Mouse (Mus musculus): ENCODE measurements at regions not wholly inside any gene's neighbourhood (a gene's known extent, or its start where the extent isn't known, plus 50 kb on each side); places are given as distances from the start of the nearest gene placed in this dataset.

DNA sequence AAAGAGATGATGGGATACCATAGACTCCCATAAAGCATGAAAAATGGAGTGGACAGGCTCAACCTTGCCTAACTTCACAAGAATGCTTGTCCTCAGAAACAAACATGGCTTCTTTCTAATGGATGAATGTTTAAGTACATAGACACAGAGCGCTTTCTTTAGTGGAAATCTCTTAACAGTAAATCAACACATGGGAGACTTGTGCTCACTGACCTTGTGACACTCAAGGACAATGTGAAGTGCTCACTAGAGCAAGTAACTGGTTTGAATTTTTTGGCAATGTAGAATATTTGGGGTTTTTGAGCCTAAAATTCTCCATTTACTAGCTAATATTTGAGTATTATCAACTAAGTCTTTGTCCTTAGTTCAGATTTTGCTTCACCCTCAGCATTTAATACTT, 88.0 kb downstream of the Tent5c start:
- no peak overlapping the region for H3K4me3 ChIP-seq (replicated peaks)
- H3K4me1 ChIP-seq (replicated peaks) = no peaks in the 10 kb centered on the region
- H3K36me3 ChIP-seq = no peaks in the 10 kb centered on the region
- no peaks in the 10 kb centered on the region for H3K9me3 ChIP-seq
- H3K27ac ChIP-seq = no peak overlapping the region
- H3K27me3 ChIP-seq = no peaks in the 10 kb centered on the region
- ATAC-seq = no peak
- H3K4me2 ChIP-seq (replicated peaks) = no peak overlapping the region
- H3K9ac ChIP-seq (replicated peaks) = no peak overlapping the region
- WGBS = 91% methylated on average over 1 of the region's 1 CpGs

DNA sequence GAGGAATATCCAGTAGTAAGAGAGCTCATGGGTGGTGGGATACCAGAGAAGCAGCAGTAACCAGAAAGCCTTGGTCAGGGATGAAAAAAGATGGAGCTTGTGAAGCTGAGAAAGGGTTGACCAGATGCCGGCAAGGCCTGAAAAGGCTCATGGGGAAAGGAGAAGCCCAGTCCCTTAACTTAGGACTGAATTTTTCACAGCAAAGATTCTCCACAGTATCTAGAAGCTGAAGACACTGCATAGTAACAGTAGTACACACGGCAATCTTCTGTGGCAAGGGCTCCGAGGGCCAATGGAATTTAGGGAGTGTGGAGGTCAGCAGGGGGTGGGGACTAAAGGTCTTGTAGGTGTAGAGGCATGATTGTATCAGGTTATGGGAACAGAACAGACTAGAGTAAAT, 91.6 kb downstream of the Tent5c start:
- no peak for ATAC-seq

DNA sequence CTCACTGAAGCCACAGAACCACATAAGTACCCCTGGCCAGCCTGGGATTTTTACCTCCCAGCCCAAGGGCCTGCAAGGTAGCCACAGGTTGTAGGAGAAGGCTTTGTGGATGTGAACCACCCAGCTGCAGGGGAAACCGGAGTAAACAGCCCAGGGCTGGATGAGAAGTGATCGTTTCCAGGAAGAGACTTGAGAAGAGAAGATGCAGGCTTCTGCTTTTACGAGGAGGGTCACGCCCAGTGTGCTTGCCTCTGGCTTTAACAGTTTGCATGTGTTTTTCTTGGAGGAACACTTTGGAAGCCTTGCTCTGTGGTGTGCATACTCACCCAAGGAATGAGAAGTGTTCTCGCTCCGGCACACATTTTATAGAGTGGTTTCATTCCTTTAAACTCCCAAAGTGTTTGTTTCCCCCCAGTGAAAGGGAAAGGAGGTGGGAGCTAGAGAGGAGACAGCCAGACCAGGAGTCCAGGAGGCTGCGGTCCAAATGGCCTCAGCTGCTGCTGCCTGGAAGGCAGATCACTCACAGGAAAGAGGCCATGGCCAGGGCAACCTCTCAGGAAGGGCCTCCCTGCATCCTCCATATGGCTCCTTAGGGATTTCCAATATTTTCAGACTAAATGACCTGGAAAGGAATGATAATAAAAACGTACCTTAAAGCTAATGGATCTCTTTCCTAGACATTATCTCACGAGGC, 94.1 kb downstream of the Tent5c start:
- ATAC-seq = no peak
- no peak overlapping the region for H3K27ac ChIP-seq
- no peaks in the 10 kb centered on the region for H3K27me3 ChIP-seq
- no peaks in the 10 kb centered on the region for H3K36me3 ChIP-seq
- no peaks in the 10 kb centered on the region for H3K4me1 ChIP-seq (replicated peaks)
- H3K4me2 ChIP-seq (replicated peaks) = no peak overlapping the region
- H3K9me3 ChIP-seq = no peaks in the 10 kb centered on the region
- no peak overlapping the region for H3K9ac ChIP-seq (replicated peaks)
- H3K4me3 ChIP-seq (replicated peaks) = no peak overlapping the region
- 84% methylated on average over 9 of the region's 9 CpGs for WGBS

More for the DNA sequence above, 91.6 kb downstream of the Tent5c start:
- Histone ChIP-seq H3K9me3 (no peaks in the 10 kb centered on the region), H3K27ac (no peak overlapping the region), H3K4me2 (replicated peaks) (no peak overlapping the region), H3K4me1 (replicated peaks) (no peaks in the 10 kb centered on the region), H3K9ac (replicated peaks) (no peak overlapping the region), H3K4me3 (replicated peaks) (no peak overlapping the region), H3K36me3 (no peaks in the 10 kb centered on the region), H3K27me3 (no peaks in the 10 kb centered on the region)
- 83% methylated on average over 3 of the region's 3 CpGs for whole genome bisulfite sequencing

DNA sequence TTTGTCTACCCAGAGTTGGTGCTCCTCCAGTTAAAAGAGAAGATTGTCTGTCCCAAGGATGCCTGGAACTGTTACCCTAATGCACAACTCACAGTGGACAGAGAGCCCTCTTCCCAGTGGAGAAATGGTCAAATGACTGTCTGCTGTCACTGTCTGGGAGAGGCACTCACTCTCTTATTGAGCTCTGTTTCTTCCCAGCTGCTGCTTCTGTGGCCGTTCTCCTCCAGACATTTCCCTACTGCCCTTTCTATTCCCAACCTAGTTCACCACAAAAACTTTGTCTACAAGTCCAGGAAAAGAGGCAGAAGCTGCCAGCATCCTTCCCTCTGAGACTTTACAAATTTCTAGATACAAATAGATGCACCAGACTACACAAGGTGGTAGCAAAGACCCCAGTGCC, 95.2 kb downstream of the Tent5c start:
- Histone ChIP-seq H3K9me3 (no peaks in the 10 kb centered on the region), H3K4me2 (replicated peaks) (no peak overlapping the region), H3K36me3 (no peaks in the 10 kb centered on the region), H3K4me1 (replicated peaks) (no peaks in the 10 kb centered on the region), H3K27ac (no peak overlapping the region), H3K27me3 (no peaks in the 10 kb centered on the region), H3K4me3 (replicated peaks) (no peak overlapping the region), H3K9ac (replicated peaks) (no peak overlapping the region)
- 93% methylated on average over 1 of the region's 1 CpGs for WGBS
- no peak for ATAC-seq

DNA sequence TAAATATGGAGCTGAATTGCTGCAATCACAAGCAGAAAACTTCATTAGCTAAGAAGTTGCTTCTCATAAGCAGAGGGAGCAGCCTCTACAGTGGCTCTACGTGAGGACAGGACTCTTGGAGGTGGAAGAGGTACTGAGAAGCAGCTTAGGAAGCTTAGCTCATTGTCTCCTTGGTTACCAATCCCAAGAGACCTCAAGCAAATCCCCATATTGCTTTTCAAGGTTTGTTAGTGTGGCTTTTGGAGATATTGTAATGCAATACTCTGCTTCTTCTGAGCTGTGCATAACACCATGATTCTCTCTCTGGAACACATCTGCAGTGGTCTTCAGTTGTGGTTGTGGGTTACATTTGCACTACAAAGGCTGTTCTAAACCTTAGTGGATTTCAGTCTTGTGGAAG, 106.9 kb downstream of the Tent5c start:
- H3K9me3 ChIP-seq = no peaks in the 10 kb centered on the region
- H3K27me3 ChIP-seq = no peaks in the 10 kb centered on the region
- WGBS = 30% methylated on average over 1 of the region's 1 CpGs
- ATAC-seq = no peak
- no peak overlapping the region for H3K27ac ChIP-seq
- no peaks in the 10 kb centered on the region for H3K4me1 ChIP-seq (replicated peaks)
- no peak overlapping the region for H3K4me3 ChIP-seq (replicated peaks)
- no peak overlapping the region for H3K4me2 ChIP-seq (replicated peaks)
- no peaks in the 10 kb centered on the region for H3K36me3 ChIP-seq
- no peak overlapping the region for H3K9ac ChIP-seq (replicated peaks)

DNA sequence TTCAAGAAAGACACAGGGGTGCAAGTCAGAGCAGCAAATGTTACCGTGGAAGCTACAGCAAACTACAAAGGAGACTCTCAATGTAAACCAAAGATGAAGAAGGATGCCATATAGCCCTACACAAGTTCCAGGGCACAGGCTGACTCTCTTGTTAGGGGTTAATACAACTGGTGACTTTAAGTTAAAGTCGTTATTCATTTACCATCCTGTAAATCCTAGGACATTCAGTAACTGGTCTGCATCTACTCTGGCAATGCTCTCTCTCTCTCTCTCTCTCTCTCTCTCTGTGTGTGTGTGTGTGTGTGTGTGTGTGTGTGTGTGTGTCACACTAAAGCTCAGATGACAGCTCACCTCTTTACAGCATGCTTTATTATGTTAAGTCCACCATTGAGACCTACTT, 107.8 kb downstream of the Tent5c start:
- no peaks in the 10 kb centered on the region for H3K36me3 ChIP-seq
- H3K9me3 ChIP-seq = no peaks in the 10 kb centered on the region
- H3K9ac ChIP-seq (replicated peaks) = no peak overlapping the region
- H3K4me2 ChIP-seq (replicated peaks) = no peak overlapping the region
- no peaks in the 10 kb centered on the region for H3K4me1 ChIP-seq (replicated peaks)
- 97% methylated on average over 2 of the region's 2 CpGs for WGBS
- ATAC-seq = no peak
- no peak overlapping the region for H3K27ac ChIP-seq
- no peak overlapping the region for H3K4me3 ChIP-seq (replicated peaks)
- H3K27me3 ChIP-seq = no peaks in the 10 kb centered on the region

DNA sequence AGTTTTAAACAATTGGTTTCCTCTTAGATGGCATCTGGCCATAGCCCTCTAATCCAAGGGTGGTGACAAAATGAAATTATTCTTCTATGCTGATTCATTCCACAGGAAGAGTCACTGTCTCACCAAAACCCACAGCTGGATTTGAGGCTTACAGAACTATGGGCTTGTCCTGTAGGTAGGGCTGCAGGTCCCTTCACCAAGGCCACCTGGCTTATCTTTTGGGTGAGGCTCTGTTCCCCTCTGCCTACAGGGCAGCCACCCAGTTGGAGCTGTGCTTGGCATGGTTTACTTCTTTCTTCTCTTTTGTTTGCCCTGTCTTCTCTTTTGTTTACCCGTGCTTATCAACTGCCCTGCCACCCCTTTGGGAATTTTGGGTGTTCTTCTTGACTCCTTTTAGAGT, 113.0 kb downstream of the Tent5c start:
- 75% methylated on average over 1 of the region's 1 CpGs for WGBS
- no peak overlapping the region for H3K27ac ChIP-seq
- no peak for ATAC-seq

DNA sequence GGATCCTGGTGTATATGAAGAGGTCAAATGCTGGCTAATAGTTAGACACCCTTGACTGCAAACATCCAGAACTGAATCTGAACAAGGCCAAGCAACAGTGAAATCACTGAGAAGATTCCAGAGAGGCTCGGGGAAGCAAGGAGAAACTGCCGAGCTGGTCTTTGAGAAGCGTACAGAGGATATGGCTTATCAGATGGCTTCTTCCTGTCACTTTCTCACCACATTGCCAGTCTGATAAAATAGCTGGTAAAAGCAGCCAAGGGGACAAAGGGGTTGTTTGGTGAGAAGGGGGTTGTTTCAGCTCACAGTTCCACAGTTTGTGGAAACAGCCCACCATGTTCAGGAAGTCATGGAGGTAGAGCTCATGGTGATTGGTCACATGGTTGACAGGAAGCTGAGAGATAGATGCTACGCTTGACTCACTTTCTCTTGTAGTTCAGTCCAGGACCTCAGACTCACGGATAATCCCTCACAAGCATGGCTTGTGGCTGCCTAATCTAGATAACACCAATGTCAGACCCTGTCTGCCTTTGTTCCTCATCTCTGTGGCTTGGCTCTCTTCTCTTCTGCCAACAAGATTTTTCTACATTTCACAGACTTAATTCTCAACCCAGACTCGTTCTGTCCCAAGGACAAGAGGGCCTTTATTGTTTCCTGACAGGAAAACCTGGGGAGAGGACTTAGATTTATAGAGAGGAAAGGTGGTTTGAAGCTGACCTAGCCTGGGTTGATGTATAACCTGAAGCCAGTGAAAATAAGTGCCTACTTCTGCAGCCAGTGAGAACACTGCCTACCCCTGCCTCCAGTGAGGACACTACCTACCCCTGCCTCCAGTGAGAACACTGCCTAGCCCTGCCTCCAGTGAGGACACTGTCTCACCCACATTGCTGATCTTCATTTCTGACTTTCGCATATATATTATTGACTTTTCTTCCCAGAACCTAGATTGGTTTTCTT, 122.0 kb downstream of the Tent5c start:
- 77% methylated on average over 7 of the region's 7 CpGs for WGBS
- no peak overlapping the region for H3K4me3 ChIP-seq (replicated peaks)
- H3K9me3 ChIP-seq = no peaks in the 10 kb centered on the region
- no peak for ATAC-seq
- no peak overlapping the region for H3K4me2 ChIP-seq (replicated peaks)
- no peak overlapping the region for H3K9ac ChIP-seq (replicated peaks)
- H3K27ac ChIP-seq = no peak overlapping the region
- no peaks in the 10 kb centered on the region for H3K36me3 ChIP-seq
- no peaks in the 10 kb centered on the region for H3K4me1 ChIP-seq (replicated peaks)
- no peaks in the 10 kb centered on the region for H3K27me3 ChIP-seq

More for the DNA sequence above, 113.0 kb downstream of the Tent5c start:
- Histone ChIP-seq H3K36me3 (no peaks in the 10 kb centered on the region), H3K27me3 (no peaks in the 10 kb centered on the region), H3K9ac (replicated peaks) (no peak overlapping the region), H3K4me3 (replicated peaks) (no peak overlapping the region), H3K4me2 (replicated peaks) (no peak overlapping the region), H3K4me1 (replicated peaks) (no peaks in the 10 kb centered on the region), H3K9me3 (no peaks in the 10 kb centered on the region)

DNA sequence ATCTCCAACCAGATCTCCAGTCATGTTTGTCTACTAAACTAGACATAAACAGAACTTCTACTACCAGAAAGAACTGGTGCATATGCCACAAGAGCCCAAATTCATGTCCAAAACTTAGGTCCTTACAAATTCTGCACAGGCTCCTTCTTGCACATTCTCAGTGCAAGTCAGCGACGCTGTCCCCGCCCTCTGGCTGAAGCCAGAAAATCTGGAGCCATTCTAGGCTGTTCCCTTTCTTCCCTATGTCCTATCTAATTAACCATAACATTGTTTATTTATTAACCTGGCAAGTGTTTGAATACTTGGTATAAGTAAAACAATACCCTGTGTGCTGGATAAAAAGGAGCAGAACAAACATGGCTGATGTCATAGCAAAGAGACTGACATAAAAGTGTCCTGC, 122.7 kb downstream of the Tent5c start:
- no peak for ATAC-seq
- WGBS = 94% methylated on average over 3 of the region's 3 CpGs

DNA sequence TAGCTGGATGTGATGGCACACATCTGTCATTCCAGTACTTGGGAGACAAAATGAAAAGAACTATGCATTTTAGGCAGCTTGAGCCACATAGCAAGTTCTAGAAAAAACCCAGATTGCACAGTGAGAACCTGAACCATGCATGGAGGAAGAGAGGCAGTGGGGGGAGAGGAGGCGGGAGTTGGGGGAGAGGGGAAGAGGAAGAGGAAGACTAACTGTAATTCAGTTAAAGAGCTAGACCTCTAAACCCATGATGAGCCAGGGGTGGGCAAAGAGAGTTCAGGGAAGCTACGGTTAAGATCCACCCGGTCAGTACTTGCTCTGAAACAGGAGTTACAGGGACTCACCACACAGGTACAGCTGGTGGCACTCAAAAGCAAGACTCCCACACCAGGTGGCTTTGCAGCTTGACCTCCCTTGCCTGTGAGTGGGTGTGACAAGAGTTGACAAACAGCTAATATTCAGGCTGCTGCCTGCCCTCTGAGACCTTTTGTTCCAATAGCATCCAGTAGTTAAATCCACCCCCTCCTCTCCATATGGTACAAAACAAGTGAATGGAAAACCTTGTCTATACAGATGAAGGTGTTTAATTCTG, 123.7 kb downstream of the Tent5c start:
- 87% methylated on average over 3 of the region's 3 CpGs for WGBS
- ATAC-seq = no peak
- H3K4me1 ChIP-seq (replicated peaks) = no peaks in the 10 kb centered on the region

More for the DNA sequence above, 122.7 kb downstream of the Tent5c start:
- no peak overlapping the region for H3K27ac ChIP-seq
- no peak overlapping the region for H3K4me2 ChIP-seq (replicated peaks)
- H3K4me1 ChIP-seq (replicated peaks) = no peaks in the 10 kb centered on the region
- no peak overlapping the region for H3K4me3 ChIP-seq (replicated peaks)
- H3K36me3 ChIP-seq = no peaks in the 10 kb centered on the region
- H3K27me3 ChIP-seq = no peaks in the 10 kb centered on the region
- H3K9me3 ChIP-seq = no peaks in the 10 kb centered on the region
- no peak overlapping the region for H3K9ac ChIP-seq (replicated peaks)

DNA sequence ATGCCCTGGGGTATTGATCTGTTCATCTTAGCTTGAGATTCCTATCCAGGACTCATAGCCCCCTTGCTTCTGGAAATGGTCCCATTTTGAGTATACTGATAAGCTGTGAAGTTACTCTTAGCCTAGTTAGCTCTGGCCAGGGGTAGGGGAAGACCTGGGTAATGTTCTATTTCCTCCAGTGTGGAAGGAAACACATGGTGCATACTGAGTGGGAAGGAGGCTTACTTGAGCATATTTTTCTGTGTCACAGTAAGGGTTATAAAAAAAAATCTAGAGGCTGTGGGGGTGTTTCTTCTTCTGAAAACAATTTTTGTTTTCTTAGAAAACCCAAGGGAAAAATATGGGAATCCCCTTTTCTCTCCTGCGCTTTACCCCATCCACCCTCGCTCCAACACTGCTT, 124.4 kb downstream of the Tent5c start:
- H3K9ac ChIP-seq (replicated peaks) = no peak overlapping the region
- H3K4me2 ChIP-seq (replicated peaks) = no peak overlapping the region
- H3K4me1 ChIP-seq (replicated peaks) = no peaks in the 10 kb centered on the region
- H3K27me3 ChIP-seq = no peaks in the 10 kb centered on the region
- H3K36me3 ChIP-seq = no peaks in the 10 kb centered on the region
- no peak for ATAC-seq
- no peak overlapping the region for H3K4me3 ChIP-seq (replicated peaks)
- H3K27ac ChIP-seq = no peak overlapping the region
- 96% methylated on average over 2 of the region's 2 CpGs for WGBS
- no peaks in the 10 kb centered on the region for H3K9me3 ChIP-seq

More for the DNA sequence above, 123.7 kb downstream of the Tent5c start:
- Histone ChIP-seq H3K9me3 (no peaks in the 10 kb centered on the region), H3K27me3 (no peaks in the 10 kb centered on the region), H3K4me2 (replicated peaks) (no peak overlapping the region), H3K9ac (replicated peaks) (no peak overlapping the region), H3K27ac (no peak overlapping the region), H3K4me3 (replicated peaks) (no peak overlapping the region), H3K36me3 (no peaks in the 10 kb centered on the region)

DNA sequence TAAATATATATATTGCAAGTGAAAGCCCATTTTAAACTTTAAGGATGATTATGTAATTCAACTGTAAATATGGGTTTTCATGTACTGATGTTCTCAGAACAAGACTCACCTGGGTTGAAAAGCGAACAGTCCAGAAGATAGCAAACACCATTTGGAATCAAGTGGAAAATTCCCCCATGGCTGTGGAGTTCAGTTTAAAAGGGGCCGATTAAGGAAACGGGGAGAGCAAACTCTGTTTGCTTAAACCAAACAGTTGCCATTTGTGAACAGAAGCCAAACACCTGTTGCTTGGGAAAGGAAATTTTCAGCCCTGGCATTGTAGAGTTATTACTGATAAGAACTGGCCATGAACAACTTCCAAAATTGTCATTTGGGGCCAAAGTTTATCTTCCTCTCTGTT, 126.1 kb downstream of the Tent5c start:
- 89% methylated on average over 3 of the region's 3 CpGs for WGBS
- no peak overlapping the region for H3K4me3 ChIP-seq (replicated peaks)
- no peak overlapping the region for H3K27ac ChIP-seq
- no peaks in the 10 kb centered on the region for H3K4me1 ChIP-seq (replicated peaks)
- H3K36me3 ChIP-seq = no peaks in the 10 kb centered on the region
- H3K9ac ChIP-seq (replicated peaks) = no peak overlapping the region
- H3K27me3 ChIP-seq = no peaks in the 10 kb centered on the region
- H3K9me3 ChIP-seq = no peaks in the 10 kb centered on the region
- ATAC-seq = no peak
- no peak overlapping the region for H3K4me2 ChIP-seq (replicated peaks)

Measured in midbrain, embryonic 13.5 days (tissue).